Mouse (Mus musculus) cerebellum, adult 18-20 months (tissue): ENCODE measurements around the gene Ncam1.
A peak's percentile ranks its signal among the peaks of the same experiment; 100 is the strongest.

ENCODE experiments used
- DNase-seq, 2 experiments: peaks; one replicate each; pipeline ENCODE4 v3.0.0; 2021

Gene Ncam1

DNA sequence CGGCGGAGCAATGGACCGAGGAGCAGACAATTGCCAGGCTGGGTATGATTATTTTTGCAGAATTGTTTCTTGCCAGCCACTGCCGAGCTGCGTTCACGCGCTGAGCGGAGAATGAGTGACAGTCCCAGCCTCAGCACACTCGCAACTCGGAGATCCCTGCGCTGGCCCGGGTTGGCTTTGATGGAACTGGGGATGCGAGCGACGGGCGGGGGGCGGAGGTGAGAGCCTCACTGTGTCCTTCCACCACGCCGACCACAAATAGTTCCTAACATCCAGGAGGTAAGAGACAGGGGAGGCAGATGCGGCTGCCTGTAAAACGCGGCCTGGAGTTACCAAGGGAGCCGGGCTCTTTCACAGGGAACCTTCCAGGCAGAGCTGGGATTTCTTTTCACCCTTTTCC, at the start of gene Ncam1:
Gene Ncam1 (minus strand): TSS at position 120 of the 400 bp plus-strand sequence.
- peak; percentile 94 for DNase-seq

DNA sequence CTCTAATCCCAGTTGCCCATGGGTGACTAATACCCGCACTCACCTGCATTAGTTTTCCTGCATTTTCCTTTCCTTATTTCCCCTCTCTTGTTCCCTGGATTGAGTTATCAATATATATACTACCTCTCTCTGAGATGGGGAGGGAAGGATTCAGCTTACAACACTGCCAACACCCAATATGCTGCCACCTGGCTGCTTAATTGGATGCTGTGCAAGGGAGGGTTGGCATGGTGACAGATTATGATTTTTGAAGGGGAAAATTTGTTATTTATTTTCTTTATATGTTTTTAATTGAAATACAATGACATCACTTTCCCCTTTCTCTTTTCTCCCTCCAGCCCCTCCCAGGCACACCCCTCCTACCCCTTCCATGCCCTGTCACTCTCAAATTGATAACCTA, 35.3 kb upstream of the Ncam1 start:
- peak; percentile 12 to 21 for DNase-seq

GRCm38 (mm10) chr9:49827671-49828070, 28.9 kb upstream of the Ncam1 start:
- DNase-seq, result no peak

- DNase-seq, result no peak
These were observed 17.5 kb upstream of the Ncam1 start for GRCm38 (mm10) chr9:49816115-49816650.

DNA sequence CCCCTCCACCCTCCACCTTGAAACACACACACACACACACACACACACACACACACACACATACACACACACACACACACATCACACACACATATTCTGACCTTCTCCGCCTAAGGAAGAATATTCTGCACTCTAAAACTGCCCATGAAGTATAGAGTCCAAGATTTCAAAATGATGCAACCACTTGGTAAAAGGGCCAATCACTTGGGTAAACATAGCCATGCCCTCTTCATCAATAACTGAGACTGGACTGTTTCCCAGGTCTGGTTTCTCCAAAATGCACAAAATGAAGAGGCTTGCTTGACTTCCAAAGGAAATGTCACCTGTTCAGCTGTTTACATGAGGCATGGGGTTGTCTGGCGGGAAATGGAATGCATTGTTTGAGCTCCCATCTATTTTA, 15.7 kb upstream of the Ncam1 start:
- no peak for DNase-seq

DNA sequence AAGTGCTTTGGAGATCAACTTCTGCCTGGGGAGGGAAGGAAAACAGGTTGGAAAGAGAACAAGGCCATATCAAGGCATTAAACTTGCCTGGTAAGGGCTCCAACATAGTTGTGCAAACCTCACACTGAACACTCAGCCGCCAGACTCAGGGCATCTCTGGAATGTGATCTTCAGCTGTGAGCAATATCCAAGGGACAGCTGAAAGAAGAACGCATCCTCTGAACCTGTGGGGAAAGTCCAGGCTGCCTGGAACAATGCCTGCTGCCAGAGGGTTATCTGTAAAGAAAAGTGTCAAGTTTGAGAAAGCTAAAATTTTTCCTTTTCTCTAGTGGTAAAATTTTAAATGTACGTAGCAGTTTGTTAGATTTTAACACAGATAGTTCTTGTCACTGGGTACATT, 4.5 kb upstream of the Ncam1 start:
- no peak for DNase-seq

- peak; percentile 83 to 85 for DNase-seq
These were observed 729 bp downstream of the Ncam1 start for GRCm38 (mm10) chr9:49797821-49798571.

GRCm38 (mm10) chr9:49797508-49797820, 1.3 kb downstream of the Ncam1 start:
- DNase-seq, result no peak

- peak; percentile 83 to 85 for DNase-seq
These were observed 1.9 kb downstream of the Ncam1 start for GRCm38 (mm10) chr9:49796618-49797507.

DNA sequence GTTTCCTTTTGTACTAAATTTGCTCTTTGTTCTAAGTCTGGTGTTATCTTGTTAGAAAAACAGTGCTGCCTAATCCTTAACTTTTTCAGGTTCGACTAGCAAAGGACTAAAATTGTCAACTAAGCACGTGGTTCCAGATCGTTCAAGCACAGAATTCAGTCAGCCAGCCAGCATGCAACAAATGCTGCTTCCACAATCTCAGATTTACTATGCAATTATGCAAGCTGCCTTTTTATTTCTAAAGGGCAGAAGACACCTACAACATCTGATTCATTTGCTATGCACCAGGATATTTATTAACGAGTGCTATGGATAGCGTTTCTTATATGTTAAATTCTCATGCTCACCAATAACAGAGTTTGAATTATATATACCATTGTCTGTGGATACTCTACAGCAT, 2.8 kb downstream of the Ncam1 start:
- DNase-seq, result no peak

GRCm38 (mm10) chr9:49793987-49794550, 4.7 kb downstream of the Ncam1 start:
- DNase-seq, result no peak

DNA sequence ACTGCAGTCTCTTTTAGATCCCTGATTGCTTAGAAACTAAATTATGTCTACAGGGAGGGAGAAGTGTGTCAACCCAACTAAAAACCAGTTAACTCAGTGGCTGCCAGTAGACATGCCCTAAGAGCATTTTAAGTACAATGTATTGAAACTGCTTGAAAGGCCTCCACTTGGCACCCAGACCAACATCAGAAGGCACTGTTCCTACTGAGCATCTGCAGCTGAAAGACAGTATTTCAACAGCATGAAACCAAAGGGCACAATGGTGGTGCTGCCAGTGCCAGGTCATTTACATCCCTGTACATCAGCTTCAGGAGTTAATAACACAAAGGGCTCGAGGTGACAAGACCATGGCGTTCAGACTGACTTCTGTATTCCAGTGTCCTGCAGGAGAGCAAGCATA, 5.5 kb downstream of the Ncam1 start:
- no peak for DNase-seq

DNA sequence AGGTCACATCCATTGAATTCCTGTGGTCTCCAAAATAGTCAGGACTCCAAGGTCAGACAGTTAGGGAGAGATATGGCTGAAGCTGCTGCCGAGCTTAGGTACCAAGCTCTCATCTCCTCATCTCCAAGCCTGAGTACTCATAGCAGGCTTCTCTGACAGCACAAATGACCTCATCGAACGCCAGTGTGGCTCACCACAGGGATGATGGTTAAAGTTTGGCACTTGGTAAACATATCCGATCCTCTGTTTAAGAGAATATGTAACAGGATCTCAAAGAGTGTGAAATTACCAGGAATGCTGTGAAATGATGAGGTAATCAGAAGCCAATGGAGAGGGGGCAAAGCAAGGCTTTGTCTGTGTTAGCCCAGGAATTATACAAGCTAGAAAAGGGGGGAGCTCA, 6.1 kb downstream of the Ncam1 start:
- DNase-seq, result peak in 1 of 2 experiments; percentile 33

- no peak for DNase-seq
These were observed 17.5 kb downstream of the Ncam1 start for GRCm38 (mm10) chr9:49781016-49781772.

- DNase-seq, result no peak
These were observed 21.6 kb downstream of the Ncam1 start for GRCm38 (mm10) chr9:49777015-49777637.

DNA sequence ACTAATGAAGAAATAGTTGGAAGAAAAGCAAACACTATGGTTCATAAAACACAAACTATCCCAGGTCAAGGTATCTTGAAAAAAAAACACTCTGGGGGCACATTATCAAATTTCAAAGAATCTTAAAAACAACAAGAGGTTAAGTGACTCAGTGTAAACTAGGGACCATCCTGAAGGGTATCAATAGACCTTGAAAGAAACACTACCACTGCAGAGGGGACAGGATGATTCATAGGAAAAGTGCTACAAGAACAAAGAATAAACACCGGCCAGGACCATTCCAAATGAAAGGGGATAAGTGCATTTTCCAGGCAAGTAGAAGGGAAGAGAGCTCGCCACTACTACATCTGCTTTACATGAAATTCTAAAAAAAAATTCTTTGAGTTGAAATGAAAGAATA, 32.1 kb downstream of the Ncam1 start:
- DNase-seq, result no peak

DNA sequence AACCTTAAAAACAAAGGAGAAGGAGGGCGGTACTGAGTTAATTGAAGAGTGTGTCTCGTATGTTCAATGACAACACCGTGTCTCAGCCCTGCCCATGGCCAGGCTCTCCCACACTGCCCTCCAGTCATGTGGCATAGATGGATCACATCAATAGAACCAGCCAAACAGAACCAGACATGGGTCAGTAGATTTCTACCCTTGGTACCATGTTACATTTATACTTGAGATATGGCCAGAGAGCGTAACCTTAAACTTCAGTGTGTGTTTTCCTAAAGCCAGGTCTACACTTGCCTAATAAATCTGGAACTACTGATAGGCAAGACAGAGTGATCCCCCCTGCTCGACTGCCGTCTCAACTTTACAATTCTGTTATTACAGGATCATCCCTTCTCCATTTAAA, 38.2 kb downstream of the Ncam1 start:
- DNase-seq, result no peak

DNA sequence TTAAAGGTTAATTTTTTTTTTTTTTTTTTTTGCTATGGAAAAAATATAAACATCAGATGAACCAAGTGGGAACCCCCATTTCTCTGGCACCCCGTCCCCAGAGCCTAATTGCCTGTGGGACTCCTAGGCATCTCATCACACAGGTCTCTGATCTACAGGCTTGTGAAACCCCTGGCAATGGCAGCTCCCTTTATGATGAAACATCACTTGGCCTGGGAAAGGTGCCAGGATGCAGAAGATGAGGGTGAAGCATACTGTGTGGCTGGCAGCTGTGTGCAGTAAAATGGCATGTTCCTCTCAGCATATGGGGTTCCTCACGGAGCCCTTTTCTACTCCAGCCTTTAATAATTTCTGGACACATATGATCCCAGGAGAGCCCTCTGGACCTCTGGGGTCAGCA, 40.3 kb downstream of the Ncam1 start:
- peak; percentile 68 to 75 for DNase-seq

DNA sequence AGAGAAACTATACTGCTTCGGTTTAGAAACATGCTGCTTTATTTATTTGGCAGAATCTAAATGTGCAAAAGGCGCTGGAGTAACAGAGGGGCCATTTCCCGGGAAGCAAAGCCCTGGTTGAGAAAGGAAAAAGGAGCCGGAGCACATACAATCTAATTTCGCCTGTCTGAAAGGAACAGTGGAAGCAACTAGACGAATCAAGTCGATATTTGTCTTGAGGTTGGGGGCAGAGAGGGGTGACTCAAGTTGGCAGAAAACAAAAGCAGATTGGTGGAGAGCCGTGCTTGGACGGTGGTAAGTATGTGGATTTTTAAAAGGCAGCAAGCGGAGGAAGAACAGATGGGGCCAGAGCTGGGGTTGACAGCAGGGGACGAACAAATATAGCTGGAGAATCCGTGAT, 40.7 kb downstream of the Ncam1 start:
- DNase-seq, result peak; percentile 78 to 86

DNA sequence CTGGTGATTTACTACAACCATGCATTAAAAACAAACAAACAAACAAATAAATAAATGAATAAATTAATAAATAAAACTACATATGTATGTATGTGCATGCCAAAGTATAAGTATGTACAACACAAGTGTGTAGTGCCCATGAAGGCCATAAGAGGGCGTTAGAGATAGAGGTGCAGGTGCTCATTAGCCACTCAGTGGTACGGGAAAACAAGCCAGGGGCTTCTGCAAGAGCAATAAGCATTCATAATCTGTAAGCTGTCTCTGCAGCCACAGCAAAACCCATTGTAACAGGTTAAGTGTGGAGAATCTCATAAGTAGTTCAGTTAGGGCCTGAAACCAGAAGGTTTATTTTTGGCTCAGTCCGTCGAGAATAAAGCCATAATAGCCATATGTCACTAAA, 41.1 kb downstream of the Ncam1 start:
- peak; percentile 37 to 55 for DNase-seq

GRCm38 (mm10) chr9:49756725-49757124, 42.0 kb downstream of the Ncam1 start:
- DNase-seq, result no peak

DNA sequence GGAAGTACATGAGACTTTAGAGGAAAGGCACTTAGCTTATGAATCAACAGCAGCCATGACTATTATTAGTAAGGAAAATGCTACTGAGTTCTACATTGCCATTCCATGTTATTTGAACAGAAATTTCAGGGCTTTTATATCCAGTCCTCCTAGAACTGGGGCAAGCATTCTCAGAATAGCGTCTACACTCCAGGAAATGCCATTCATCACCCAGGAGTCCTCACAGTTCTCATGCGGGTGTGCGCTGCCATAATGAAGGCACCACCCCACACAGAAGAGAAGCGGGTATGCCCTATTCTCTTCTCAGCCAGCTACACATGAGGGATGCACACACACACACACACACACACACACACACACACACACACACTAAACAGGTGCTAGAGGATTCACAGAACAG, 43.5 kb downstream of the Ncam1 start:
- no peak for DNase-seq
